Mouse (Mus musculus) CH12.LX (cell line): ENCODE measurements at regions not wholly inside any gene's neighbourhood (a gene's known extent, or its start where the extent isn't known, plus 50 kb on each side); places are given as distances from the start of the nearest gene placed in this dataset.

ENCODE experiments used
- BHLHE40 ChIP-seq: IDR thresholded peaks from 2 replicates; pipeline ENCODE4 v1.6.1; 2011; ENCODE audit warnings: mild to moderate bottlenecking, low read depth, low read length, improper control_type of control experiment
- CTCF ChIP-seq, 2 experiments: IDR thresholded peaks in 1 of 2; conservative IDR thresholded peaks in 1 of 2; 2 replicates each; pipeline ENCODE4 v1.5.1; 2011 to 2012; ENCODE audit warnings: low read depth in 2 of 2, low read length in 2 of 2, improper control_type of control experiment in 1 of 2, inconsistent platforms in 1 of 2, mild to moderate bottlenecking in 1 of 2, moderate library complexity in 1 of 2
- HCFC1 ChIP-seq: IDR thresholded peaks from 2 replicates; pipeline ENCODE4 v1.6.1; 2012; ENCODE audit warnings: low read depth, mild to moderate bottlenecking, inconsistent platforms, low read length, improper control_type of control experiment
- MAX ChIP-seq: IDR thresholded peaks from 2 replicates; pipeline ENCODE4 v1.6.1; 2011; ENCODE audit warnings: low read length, improper control_type of control experiment
- MEF2A ChIP-seq: IDR thresholded peaks from 2 replicates; pipeline ENCODE4 v1.6.1; 2014; ENCODE audit warnings: low read depth, mild to moderate bottlenecking, inconsistent platforms, low read length, improper control_type of control experiment, borderline replicate concordance
- MYC ChIP-seq: IDR thresholded peaks from 2 replicates; pipeline ENCODE4 v1.6.1; 2011; ENCODE audit warnings: low read depth, mild to moderate bottlenecking, improper control_type of control experiment, low read length
- NELFE ChIP-seq: IDR thresholded peaks from 2 replicates; pipeline ENCODE4 v1.6.1; 2011; ENCODE audit warnings: low read depth, low read length, improper control_type of control experiment
- PAX5 ChIP-seq: IDR thresholded peaks from 2 replicates; pipeline ENCODE4 v1.6.1; 2012; ENCODE audit warnings: low read length, inconsistent platforms, mixed read lengths
- POLR2A ChIP-seq: IDR thresholded peaks from 2 replicates; pipeline ENCODE4 v1.6.1; 2011; ENCODE audit warnings: low read depth, mild to moderate bottlenecking, improper control_type of control experiment, low read length
- TCF12 ChIP-seq: IDR thresholded peaks from 2 replicates; pipeline ENCODE4 v1.6.1; 2014; ENCODE audit warnings: low read depth, mild to moderate bottlenecking, inconsistent platforms, low read length, improper control_type of control experiment
- UBTF ChIP-seq: IDR thresholded peaks from 2 replicates; pipeline ENCODE4 v1.6.1; 2012; ENCODE audit warnings: low read depth, mild to moderate bottlenecking, inconsistent platforms, low read length, improper control_type of control experiment, moderate library complexity
- USF1 ChIP-seq: IDR thresholded peaks from 2 replicates; pipeline ENCODE4 v1.6.1; 2014; ENCODE audit warnings: low read depth, mild to moderate bottlenecking, inconsistent platforms, low read length, improper control_type of control experiment

DNA sequence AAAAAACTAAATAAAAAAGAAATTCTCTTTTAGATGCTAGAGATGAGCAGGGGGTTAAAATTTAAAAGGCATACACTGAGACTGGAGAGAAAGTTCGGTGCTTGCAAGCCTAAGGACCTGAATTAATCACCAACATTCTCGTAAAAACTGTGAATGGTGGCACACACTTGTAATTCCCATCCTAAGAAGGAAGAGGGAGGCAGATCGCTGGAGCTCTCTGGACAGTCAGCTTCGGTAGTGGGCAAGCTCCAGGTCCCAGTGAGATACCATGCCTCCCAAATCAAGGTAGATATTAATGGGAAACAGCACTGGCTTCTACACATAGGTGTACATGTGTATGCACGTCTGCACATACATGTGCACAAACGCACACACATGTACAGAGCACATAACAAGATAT, 89.5 kb upstream of the Basp1 start:
- no peak for TF ChIP-seq MEF2A
- TF ChIP-seq BHLHE40 = no peak
- no peak for TF ChIP-seq NELFE
- TF ChIP-seq CTCF (conservative IDR thresholded peaks at IDR 0.05 in 1 of 2, IDR thresholded peaks at IDR 0.05 in 1 of 2; ENCODE audit: low read depth in 2 of 2, low read length in 2 of 2) = no peak
- no peak for TF ChIP-seq MAX
- TF ChIP-seq POLR2A = no peak
- TF ChIP-seq USF1 = no peak
- no peak for TF ChIP-seq UBTF
- no peak for TF ChIP-seq TCF12
- TF ChIP-seq HCFC1 = no peak
- TF ChIP-seq PAX5 = no peak
- TF ChIP-seq MYC = no peak
